Mouse (Mus musculus) olfactory bulb, adult 2 months (tissue): ENCODE data around the gene Ripk3.

Source experiments
- CTCF ChIP-seq: fragments of 200-500 bp; IDR thresholded peaks from 2 replicates; pipeline ENCODE4 v1.5.1; 2012; ENCODE audit warnings: low read depth, mild to moderate bottlenecking, low read length, moderate library complexity; ENCODE audit not compliant: insufficient read depth
- POLR2A ChIP-seq: fragments of 200-500 bp; IDR thresholded peaks from 2 replicates; pipeline ENCODE4 v1.6.1; 2012; ENCODE audit warnings: mild to moderate bottlenecking, low read depth, low read length, moderate library complexity; ENCODE audit not compliant: insufficient read depth

GRCm38 (mm10) chr14:55787731-55788130 is 934 bp downstream of the Ripk3 start:
- no peak for TF ChIP-seq POLR2A
- TF ChIP-seq CTCF, result no peak
